Mouse (Mus musculus) embryonic facial prominence, embryonic 14.5 days (tissue): Measurements from ENCODE around the gene Enthd1. TPM values are rescaled to one million over a fixed set of nuclear protein-coding genes. Genes with fewer than 3 reads are reported as not detected.
A peak's percentile ranks its signal among the peaks of the same experiment; 100 is the strongest.
"Not testable (repeated sequence)": the region's sequence is repeated elsewhere in the genome, so short reads cannot be mapped to it uniquely, and the experiment has no call there.

ENCODE experiments used
- ATAC-seq: fragments of 200-750 bp; cut with Nextera tagmentation; 2 replicates; pipeline ENCODE4 v1.8.0; 2017; ENCODE audit warnings: low read depth, moderate number of reproducible peaks, moderate TSS enrichment
- DNase-seq: peaks from one replicate; pipeline ENCODE4 v3.0.0-alpha.2; 2015; ENCODE audit warnings: low spot score
- H3K27ac ChIP-seq: fragments of 300-500 bp; sonication (generic); replicated peaks from 2 replicates; pipeline ENCODE4 v1.5.1; 2014; ENCODE audit warnings: low read depth, mild to moderate bottlenecking, low read length, moderate library complexity
- H3K27me3 ChIP-seq: fragments of 300-500 bp; sonication (generic); replicated peaks from 2 replicates; pipeline ENCODE4 v1.6.1; 2014; ENCODE audit warnings: low read length; ENCODE audit not compliant: control insufficient read depth, insufficient read depth
- H3K36me3 ChIP-seq: fragments of 300-500 bp; sonication (generic); 2 replicates; pipeline ENCODE4 v1.6.1; 2014; ENCODE audit warnings: low read length, mixed read lengths; ENCODE audit not compliant: control insufficient read depth, insufficient read depth
- H3K4me1 ChIP-seq: fragments of 300-500 bp; sonication (generic); 2 replicates; pipeline ENCODE4 v1.6.1; 2014; ENCODE audit warnings: antibody characterized with exemption, low read length; ENCODE audit not compliant: control insufficient read depth, insufficient read depth
- H3K4me2 ChIP-seq: fragments of 300-500 bp; sonication (generic); 2 replicates; pipeline ENCODE4 v1.6.1; 2014; ENCODE audit warnings: low read depth, mild to moderate bottlenecking, low read length, moderate library complexity, mixed read lengths
- H3K4me3 ChIP-seq: fragments of 300-500 bp; sonication (generic); 2 replicates; pipeline ENCODE4 v1.5.1; 2014; ENCODE audit warnings: low read depth, mild to moderate bottlenecking, low read length
- H3K9ac ChIP-seq: fragments of 300-500 bp; sonication (generic); 2 replicates; pipeline ENCODE4 v1.6.1; 2014; ENCODE audit warnings: low read depth, mild to moderate bottlenecking, low read length, moderate library complexity, mixed read lengths
- H3K9me3 ChIP-seq: fragments of 300-500 bp; sonication (generic); 2 replicates; pipeline ENCODE4 v1.6.1; 2016; ENCODE audit warnings: low read length; ENCODE audit not compliant: control insufficient read depth
- WGBS: fragments of 180-500 bp; shearing (Covaris S2); extraction: QIAGEN DNeasy Blood & Tissue Kit; methylation state at CpG from one replicate; pipeline ENCODE4 v1.1.7; 2014; 5-methylcytosine and 5-hydroxymethylcytosine counted together
- polyA plus RNA-seq: library from polyadenylated mRNA; unstranded; fragments of >200 nt; fragmentation: Nextera tagmentation; extraction: Ambion mirVana; gene quantifications from 2 replicates; pipeline ENCODE4 v1.2.1, GENCODE M21; 2014

Gene Enthd1
- polyA plus RNA-seq, 1 experiment from 2014 or later: 0.10 TPM

- Histone ChIP-seq H3K27ac (no peak overlapping the region), H3K4me1 (0 out of 2 replicates have a peak, but pooled peaks cover 6% of the 10 kb centered on the region), H3K9me3 (no peaks in the 10 kb centered on the region), H3K4me3 (no peak overlapping the region), H3K4me2 (no peak overlapping the region), H3K36me3 (no peaks in the 10 kb centered on the region), H3K9ac (no peak overlapping the region), H3K27me3 (no peaks in the 10 kb centered on the region)
- ATAC-seq (no peak), DNase-seq (no peak)
- 48% methylated on average over 16 of the region's 16 CpGs for WGBS
These were observed 34.3 kb upstream of the Enthd1 start for GRCm38 (mm10) chr15:80599213-80599750.

- Histone ChIP-seq H3K27me3 (no peaks in the 10 kb centered on the region), H3K4me2 (no peak overlapping the region), H3K36me3 (no peaks in the 10 kb centered on the region), H3K4me1 (peaks cover 6% of the 10 kb centered on the region; the same call in 1 of the 2 replicates), H3K9ac (no peak overlapping the region), H3K4me3 (no peak overlapping the region), H3K9me3 (no peaks in the 10 kb centered on the region), H3K27ac (no peak overlapping the region)
- DNase-seq (no peak), ATAC-seq (no peak)
- WGBS: 54% methylated on average over 12 of the region's 12 CpGs
These were observed 33.8 kb upstream of the Enthd1 start for GRCm38 (mm10) chr15:80598750-80599149.

- Histone ChIP-seq H3K4me1 (peaks cover 6% of the 10 kb centered on the region; the same call in 1 of the 2 replicates), H3K27ac (no peak overlapping the region)
These were observed 28.9 kb upstream of the Enthd1 start for GRCm38 (mm10) chr15:80593877-80594276.

GRCm38 (mm10) chr15:80592737-80593136 lies 27.8 kb upstream of the Enthd1 start:
- H3K36me3 ChIP-seq: no peaks in the 10 kb centered on the region
- no peaks in the 10 kb centered on the region for H3K9me3 ChIP-seq
- no peak for DNase-seq
- H3K9ac ChIP-seq: no peak overlapping the region
- H3K27me3 ChIP-seq: no peaks in the 10 kb centered on the region
- H3K27ac ChIP-seq: no peak overlapping the region
- 75% methylated on average over 6 of the region's 6 CpGs for WGBS
- H3K4me2 ChIP-seq: no peak overlapping the region
- peaks cover 6% of the 10 kb centered on the region; the same call in 1 of the 2 replicates for H3K4me1 ChIP-seq
- ATAC-seq: no peak
- H3K4me3 ChIP-seq: no peak overlapping the region

More at GRCm38 (mm10) chr15:80593877-80594276, 28.9 kb upstream of the Enthd1 start:
- Histone ChIP-seq H3K36me3 (no peaks in the 10 kb centered on the region), H3K9me3 (no peaks in the 10 kb centered on the region), H3K4me3 (no peak overlapping the region), H3K4me2 (no peak overlapping the region), H3K27me3 (no peaks in the 10 kb centered on the region), H3K9ac (no peak overlapping the region)
- ATAC-seq (no peak), DNase-seq (no peak)
- 74% methylated on average over 5 of the region's 5 CpGs for WGBS

GRCm38 (mm10) chr15:80590641-80591040 lies 25.7 kb upstream of the Enthd1 start:
- no peaks in the 10 kb centered on the region for H3K36me3 ChIP-seq
- no peaks in the 10 kb centered on the region for H3K9me3 ChIP-seq
- 82% methylated on average over 5 of the region's 5 CpGs for WGBS
- no peak overlapping the region for H3K9ac ChIP-seq
- H3K4me1 ChIP-seq: no peaks in the 10 kb centered on the region; the same call in 1 of the 2 replicates
- DNase-seq (no peak), ATAC-seq (no peak)
- H3K27ac ChIP-seq: no peak overlapping the region
- no peak overlapping the region for H3K4me2 ChIP-seq
- H3K4me3 ChIP-seq: no peak overlapping the region
- no peaks in the 10 kb centered on the region for H3K27me3 ChIP-seq

- 43% methylated on average over 4 of the region's 4 CpGs for WGBS
- H3K4me2 ChIP-seq: no peak overlapping the region
- no peak for ATAC-seq
- no peaks in the 10 kb centered on the region for H3K4me1 ChIP-seq
- no peak for DNase-seq
- no peak overlapping the region for H3K4me3 ChIP-seq
- 0 out of 2 replicates have a peak, but pooled peaks cover 6% of the 10 kb centered on the region for H3K27me3 ChIP-seq
- H3K9me3 ChIP-seq: no peaks in the 10 kb centered on the region
- no peak overlapping the region for H3K27ac ChIP-seq
- H3K9ac ChIP-seq: no peak overlapping the region
- no peaks in the 10 kb centered on the region for H3K36me3 ChIP-seq
These were observed 21.3 kb upstream of the Enthd1 start for GRCm38 (mm10) chr15:80586296-80586695.

- Histone ChIP-seq H3K4me3 (no peak overlapping the region), H3K27ac (no peak overlapping the region), H3K9me3 (no peaks in the 10 kb centered on the region), H3K9ac (no peak overlapping the region), H3K4me2 (no peak overlapping the region), H3K4me1 (no peaks in the 10 kb centered on the region), H3K27me3 (peaks cover 12% of the 10 kb centered on the region; the same call in 1 of the 2 replicates), H3K36me3 (no peaks in the 10 kb centered on the region)
- ATAC-seq: no peak
- DNase-seq: peak; percentile 20
- 70% methylated on average over 20 of the region's 20 CpGs for WGBS
These were observed 17.9 kb upstream of the Enthd1 start for GRCm38 (mm10) chr15:80582581-80583495.

GRCm38 (mm10) chr15:80580585-80580984 lies 15.6 kb upstream of the Enthd1 start:
- not testable (repeated sequence) for H3K27ac ChIP-seq, H3K9me3 ChIP-seq, DNase-seq, H3K4me1 ChIP-seq, H3K4me3 ChIP-seq, H3K4me2 ChIP-seq, H3K9ac ChIP-seq, ATAC-seq, H3K36me3 ChIP-seq
- 62% methylated on average over 1 of the region's 1 CpGs for WGBS
- peaks cover 25% of the 10 kb centered on the region; the same call in 1 of the 2 replicates for H3K27me3 ChIP-seq
